Mouse (Mus musculus): Measurements from ENCODE around the gene Nvl. TPM values are rescaled to one million over a fixed set of nuclear protein-coding genes. Genes with fewer than 3 reads are reported as not detected.
A peak's percentile ranks its signal among the peaks of the same experiment; 100 is the strongest.

Nvl gene
- 10 to 100 TPM; 15.8 to 18.8 TPM for total RNA-seq (2021)
- long read RNA-seq, experiment 1, partial matches to known transcripts = 1 of 4 reads
- long read RNA-seq, experiment 1, other reads (novel, unspliced or antisense) = 2 of 4 reads
- long read RNA-seq, experiment 2, full-length matches to known transcripts = 5 of 9 reads
- long read RNA-seq, experiment 2, partial matches to known transcripts = 1 of 9 reads
- long read RNA-seq, experiment 2, other reads (novel, unspliced or antisense) = 3 of 9 reads

DNA sequence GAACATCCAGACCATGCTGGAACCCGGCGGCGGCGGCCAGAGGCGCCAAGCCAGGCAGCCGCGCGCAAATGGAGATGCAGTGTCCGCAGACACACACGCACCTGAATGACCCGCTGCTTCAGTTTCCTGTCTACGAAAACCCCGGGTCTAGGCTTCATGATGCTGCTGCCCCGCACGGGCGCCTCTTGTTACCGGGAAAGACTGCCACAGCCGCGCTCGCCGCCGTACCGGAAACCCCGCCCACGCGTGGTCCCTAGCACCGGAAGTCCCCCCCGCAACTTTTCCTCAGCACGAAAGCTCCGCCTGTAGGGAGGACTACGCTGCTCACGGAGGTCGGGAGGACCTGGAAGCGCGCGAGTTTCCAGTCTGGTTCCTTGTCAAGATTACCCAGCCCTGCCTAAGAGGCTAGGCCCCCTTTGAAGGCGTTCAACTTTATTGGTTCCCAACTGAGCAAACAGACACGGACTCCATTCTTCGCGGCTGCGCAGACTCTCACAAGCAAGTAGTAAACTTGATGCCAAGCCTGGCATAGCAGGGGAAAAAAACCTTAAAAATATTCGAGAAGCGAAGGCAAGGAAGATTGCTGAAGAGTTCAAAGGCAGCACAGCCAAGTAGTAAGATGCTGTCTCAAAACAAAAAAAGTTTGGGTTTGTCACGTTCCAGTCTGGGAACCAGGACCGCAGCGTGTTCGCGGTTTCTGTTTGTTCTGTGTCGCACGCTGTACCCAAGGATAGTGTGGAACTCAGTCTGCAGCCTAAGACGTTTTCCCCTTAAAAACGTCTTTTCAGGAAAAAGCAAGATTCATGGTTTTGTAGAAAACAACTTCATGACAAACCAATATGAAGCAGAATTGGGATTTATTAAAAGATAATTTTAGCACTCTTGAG lies at the start of gene Nvl, which contains the start of gene Cnih4:
Gene Nvl (minus strand): TSS at position 255 of the 887 bp plus-strand sequence.
Gene Cnih4 (plus strand): TSS at position 744 of the 887 bp plus-strand sequence.
- peak; percentile 94 for DNase-seq

DNA sequence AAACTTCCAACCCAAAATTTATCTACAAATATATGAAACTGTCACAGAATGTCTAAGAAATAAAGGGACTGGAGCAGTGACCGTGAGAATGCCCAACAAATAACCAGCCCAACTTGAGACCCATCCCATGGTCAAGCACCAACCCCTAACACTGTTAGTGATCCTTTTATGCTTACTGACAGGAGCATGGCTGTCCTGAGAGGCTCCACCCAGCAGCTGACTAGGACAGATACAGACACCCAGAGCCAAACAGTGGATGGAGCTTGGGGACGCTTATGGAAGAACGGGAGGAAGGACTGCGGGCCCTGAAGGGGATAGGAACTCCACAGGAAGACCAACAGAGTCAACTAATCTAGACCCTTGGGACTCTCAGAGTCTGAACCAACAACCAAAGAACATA lies 44.9 kb upstream of the Nvl start:
- no peak for DNase-seq

DNA sequence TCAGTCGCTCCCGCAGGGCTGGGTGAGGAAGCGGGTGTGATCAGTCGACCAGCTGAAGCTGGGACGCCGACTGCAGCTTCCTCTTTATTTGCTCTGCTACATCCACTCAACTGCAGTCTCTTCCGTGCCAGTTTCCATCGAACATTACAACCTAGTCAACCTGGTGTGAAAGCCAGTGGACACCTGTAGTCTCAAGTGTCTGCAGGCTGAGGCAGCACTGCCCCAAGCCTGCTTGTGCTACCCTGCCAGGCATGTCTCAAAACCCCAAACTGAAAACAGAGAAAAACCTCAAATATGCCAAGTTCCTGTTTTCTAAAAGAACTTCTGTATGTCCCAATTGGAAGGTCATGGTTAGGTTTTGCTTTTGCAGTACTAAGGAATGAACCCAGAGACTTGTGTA lies 26.2 kb upstream of the Nvl start:
- DNase-seq = no peak

DNA sequence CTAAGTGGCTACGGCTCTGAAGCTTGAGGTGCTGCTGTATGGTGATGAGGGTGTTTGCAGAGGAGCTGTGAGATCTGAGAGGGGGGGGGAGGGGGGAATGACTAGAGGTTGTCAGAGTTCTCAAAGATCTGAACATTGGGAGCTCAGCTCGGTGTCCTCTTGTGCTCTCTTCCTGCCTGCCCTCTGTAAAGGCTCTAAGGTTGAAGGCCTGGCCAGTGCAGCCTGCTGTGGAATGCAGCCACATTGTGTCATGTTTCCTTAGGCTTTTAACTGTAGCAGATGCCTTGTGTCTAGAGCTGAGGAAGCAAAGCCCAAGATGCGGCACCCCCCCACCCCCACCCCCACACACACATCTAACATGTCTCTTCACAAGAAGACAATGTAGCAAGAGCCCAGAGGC lies 24.4 kb upstream of the Nvl start:
- DNase-seq = no peak

DNA sequence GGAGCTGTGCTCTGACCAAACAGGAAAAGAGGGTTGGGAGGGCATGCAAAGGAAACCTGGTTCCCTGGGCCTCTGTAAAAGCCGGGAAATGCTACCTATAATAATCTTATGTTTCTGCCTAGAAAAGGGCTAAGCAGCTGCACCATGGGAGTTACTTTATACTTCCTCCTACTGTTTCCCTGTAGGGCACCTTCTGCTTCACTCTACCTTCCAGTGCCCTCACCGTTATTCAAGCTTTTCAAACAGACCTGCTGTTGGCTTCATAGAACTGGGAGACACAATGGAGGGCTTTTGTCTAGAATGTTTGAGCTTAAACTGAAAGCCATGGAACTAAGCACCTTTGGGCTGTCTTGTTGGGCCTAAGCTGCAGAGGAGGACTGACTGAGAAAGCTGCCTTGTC lies 23.8 kb upstream of the Nvl start:
- no peak for DNase-seq

DNA sequence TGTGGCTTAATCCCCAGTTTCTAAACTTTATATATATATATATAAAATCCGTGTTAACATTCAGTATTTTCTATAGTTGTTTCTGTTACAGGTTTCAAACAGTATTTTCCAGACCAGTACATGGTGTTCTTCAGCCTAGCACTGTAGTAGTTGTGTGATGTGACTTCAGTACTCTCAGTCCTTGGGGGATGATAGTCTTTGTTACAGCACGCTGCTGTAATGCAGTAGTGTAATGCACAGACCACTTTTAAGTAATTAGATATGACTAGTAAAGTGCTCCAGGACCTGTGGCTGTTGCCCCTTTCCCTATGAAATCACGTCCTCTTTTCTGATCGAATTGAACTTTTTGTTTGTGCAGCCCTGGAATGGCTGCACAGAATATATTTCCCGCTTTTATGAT lies 7.5 kb upstream of the Nvl start:
- DNase-seq = no peak

DNA sequence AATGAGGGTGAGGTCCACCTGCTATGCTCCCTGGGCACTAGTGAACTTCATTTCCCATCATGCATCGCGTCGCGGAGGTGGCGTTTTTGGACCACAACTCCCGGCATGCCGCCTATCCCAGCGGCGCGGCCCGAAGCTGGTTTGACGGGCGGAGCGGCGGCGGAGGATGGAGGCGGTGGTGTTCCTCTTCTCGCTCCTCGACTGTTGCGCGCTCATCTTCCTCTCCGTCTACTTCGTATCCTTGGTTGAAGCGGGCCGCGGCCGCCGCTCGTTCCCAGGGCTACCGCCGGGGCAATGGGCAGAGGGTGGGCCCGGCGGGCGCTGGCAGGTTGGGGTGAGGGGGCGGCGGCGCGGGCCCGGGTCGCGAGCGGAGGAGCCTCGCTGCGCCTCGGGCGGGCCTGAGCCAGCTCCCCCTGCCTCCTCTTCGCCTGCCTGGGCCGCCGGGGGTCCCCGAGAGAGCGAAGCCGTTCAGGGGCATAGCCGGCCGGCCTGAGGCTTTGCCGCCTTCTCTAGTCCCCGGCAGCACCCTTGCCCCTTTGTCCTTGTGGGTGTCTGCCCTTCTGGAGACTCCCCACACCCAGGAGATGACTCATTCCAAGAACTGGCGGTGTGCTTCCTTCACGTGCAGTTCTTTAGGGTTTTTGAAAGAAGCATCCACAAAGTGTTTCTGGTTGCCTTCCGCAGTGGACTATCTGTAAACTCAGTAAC lies 7.0 kb upstream of the Nvl start:
- peak; percentile 93 to 94 for DNase-seq

DNA sequence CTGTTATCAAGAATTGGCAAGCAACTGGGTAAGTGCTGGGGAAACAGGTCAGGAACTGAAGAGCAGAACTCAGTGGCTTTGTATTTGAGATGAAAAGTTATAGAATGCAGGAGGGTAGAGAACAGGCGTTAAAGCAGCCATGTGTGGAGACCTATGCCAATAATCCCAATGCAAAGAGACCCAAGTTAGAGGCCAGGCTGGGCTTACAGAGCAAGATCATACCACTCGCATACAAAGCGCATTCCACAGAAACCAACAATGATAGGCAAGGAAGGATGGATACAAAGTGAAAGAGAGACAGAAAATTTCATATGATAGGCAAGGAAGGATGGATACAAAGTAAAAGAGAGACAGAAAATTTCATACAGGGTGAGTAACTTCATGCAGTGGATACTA lies 6.4 kb upstream of the Nvl start:
- DNase-seq = no peak

DNA sequence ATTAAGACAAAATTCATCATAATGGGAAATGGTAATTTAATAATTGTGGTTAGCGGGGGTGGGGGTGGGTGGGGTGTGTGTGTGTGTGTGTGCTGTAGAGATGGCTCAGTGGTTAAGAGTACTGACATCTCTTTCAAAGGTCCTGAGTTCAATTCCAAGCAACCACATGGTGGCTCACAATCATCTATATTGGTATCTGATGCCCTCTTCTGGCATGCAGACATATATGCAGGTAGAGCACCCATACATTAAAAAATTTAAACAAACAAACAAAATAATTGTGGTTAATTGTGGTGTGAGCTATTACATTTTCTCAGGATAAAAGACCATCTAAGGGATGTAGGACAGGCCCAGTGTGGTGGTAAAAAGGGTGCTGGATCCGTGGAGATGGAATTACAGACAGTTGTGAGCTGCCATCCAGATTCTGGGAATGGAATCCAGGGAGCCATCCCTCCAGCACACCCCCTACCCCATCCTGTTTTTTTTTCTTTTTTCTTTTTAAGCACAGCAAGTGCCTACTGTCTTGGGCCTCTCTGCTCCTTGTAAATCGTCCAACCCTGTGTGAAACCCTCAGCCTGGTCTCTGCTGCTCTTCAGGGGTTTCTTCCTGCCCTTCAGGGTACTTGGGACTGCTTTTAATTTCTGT lies 5.5 kb upstream of the Nvl start:
- no peak for DNase-seq

DNA sequence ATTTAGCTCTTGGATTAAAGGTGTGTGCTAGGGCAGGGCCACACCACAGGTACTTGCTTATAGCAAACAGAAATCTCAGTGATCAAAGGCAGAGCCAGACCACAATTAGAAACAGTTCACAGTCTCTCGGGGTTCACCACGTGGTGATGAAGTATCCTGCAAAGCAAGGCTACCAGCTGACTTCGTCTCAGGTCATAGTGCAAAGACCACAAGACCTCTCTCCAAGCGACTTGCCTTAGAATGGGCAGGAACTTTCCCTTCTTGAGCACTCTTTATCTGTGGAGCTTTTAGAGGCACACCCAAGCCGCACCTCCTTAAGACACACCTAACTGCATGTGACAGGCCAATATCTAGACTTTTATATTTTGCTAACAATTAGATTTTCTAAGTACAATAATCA lies 4.5 kb upstream of the Nvl start:
- no peak for DNase-seq

DNA sequence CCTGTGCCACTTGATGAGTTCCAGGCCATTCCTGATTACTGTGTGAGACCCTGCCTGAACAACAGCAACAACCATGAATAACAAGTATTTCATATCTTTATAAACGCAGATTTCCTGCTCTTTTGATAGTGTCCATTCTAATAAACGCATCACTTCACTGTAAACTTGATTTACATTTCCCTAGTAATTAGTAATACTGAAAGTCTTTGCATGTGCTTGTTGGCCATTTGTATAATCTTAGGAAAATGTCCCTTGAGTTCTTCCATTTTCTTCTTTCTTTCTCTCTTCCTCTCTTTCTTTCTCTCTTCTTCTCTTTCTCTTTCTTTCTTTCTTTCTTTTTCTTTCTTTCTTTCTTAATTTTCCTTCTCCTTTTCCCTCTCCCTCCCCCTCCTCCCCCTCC lies 2.2 kb upstream of the Nvl start:
- no peak for DNase-seq

DNA sequence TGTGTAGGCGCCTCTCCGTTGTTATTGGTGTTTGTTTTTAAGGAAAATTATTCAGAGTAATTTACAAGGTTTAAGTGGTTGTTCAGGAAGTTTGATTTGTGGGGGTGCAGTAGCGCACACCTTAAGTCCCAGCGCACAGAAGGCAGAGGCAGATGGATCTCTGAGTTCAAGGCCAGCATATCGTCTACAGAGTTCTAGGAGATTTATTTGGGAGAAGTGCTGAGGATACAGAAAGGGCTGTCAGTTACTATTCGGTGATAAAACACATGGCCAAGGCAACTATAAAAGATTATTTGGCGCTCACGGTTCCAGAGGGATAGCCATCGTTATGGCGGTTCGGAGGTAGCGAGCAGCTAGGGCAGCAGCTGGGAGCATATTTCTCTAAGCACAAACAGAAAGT lies 962 bp upstream of the Nvl start:
- DNase-seq = no peak

DNA sequence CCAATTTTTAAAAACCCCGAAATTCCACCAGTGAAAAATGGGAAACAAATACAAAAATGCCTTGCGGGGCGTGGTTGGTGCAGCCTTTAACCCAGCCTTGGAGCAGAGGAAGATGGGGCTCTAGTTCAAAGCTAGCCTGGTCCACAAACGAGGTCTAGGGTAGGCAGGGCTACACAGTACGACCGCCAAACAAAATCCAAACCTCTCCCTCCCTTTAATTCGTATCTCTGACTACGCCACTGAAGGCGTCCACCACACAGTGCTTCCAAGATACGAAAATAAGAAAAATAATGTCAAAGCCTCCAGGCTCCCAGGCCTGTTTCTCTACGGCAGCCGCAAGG lies 425 bp downstream of the Nvl start:
- no peak for DNase-seq

DNA sequence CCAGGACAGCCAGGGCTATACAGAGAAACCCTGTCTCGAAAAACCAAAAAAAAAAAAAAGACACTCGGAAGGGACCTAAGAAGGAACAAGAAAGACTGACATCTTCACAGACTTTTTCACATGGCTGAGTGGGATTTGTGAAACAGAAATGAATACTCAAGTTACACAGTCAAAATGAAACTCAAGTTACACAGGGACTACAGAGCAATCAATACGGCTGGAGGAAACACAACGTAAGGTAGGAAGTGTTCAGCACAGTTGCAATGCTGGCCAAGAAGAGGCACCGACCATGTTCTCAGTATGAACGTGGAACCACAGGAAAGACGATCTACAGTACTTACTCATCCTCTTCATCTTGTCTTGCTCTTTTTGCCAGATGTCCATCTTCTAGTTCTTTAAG lies 5.3 kb downstream of the Nvl start:
- DNase-seq = no peak

DNA sequence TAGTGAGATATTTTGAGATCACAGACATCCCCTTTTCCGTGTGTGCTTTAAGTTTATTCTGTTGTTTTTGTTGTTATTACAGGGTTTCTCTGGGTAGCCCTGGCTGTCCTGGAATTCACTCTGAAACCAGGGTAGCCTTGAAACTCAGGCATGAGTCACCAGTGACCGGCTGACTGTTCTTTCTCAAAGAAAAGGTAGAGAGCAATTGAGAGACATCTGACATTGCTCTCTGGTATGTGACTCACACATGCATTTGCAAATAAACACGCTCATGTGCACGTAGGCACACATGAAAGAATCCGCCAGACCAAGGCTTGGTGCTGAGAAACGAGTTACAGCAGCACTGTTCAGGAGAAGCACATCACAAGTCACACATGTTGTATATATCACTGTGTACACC lies 12.1 kb downstream of the Nvl start:
- DNase-seq = peak; percentile 78 to 83

DNA sequence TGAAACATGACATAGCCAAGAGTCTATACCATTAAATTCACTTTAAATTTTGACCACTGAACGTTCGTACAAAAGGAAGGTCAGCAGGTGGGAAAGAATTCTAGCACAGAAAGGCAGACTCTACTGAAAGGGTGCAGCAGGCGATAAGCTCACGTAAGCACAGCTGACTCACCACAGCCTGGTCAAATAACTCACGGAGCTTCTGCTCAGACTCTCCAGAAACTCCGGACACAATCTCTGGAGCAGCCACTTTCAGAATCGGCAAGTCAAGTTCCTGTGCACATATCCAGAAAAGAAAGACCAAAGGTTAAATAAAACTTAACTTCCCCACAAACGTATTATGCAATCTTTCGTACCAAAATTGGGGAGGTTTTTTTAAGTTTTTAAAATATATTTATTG lies 17.2 kb downstream of the Nvl start:
- peak; percentile 42 to 56 for DNase-seq

DNA sequence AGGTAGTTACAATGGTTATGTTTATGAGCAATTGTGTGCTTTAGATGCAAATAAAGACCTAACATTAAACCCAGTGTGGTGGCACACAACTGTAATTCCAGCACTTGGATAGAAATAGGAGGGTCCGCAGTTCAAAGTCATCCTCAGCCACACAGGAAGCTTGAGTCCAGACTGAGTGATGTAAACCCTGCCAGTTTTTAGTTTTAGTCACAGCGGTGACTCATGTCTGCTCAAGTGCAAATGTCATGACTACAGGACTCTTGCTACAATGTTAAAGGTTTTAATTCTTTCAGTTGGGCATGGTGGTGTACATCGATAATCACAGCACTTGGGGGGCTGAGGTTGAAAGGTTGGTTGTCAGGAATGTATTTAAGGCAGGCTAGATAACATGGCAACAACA lies 18.1 kb downstream of the Nvl start:
- peak; percentile 25 to 39 for DNase-seq

DNA sequence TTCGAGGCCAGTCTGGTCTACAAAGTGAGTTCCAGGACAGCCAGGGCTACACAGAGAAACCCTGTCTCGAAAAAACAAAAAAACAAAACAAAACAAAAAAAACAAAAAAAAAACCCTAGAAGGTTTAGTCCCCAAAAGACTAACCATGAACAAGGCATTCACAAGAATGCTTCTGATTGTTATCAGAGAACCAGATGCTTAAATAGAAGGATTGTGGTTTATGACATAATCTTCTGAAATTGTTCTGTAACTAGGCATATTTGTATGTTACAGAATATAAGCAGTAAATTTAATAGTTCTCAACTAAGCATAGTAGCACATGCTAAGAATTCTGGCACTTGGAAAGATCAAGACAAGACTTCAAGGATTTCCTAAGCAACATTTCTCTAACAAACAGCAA lies 19.9 kb downstream of the Nvl start:
- no peak for DNase-seq

DNA sequence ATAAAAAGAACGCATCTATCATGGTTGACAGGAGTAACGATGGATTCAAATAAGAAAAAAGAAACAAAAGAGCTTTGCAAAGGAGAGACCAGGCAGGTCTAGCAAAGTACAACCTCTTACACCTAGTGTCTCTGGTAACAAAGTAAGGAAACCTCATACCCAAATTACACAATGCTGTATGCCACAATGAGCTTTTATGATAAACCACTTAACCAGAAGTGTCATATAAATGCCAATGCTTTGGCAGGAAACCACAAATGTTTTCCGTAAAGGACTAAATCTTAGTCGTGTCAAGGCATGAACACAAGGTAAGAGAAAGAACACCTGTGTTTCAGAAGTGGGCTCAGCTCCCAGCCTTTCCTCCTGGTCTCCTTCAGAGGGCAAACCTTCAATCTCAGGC lies 26.9 kb downstream of the Nvl start:
- no peak for DNase-seq

DNA sequence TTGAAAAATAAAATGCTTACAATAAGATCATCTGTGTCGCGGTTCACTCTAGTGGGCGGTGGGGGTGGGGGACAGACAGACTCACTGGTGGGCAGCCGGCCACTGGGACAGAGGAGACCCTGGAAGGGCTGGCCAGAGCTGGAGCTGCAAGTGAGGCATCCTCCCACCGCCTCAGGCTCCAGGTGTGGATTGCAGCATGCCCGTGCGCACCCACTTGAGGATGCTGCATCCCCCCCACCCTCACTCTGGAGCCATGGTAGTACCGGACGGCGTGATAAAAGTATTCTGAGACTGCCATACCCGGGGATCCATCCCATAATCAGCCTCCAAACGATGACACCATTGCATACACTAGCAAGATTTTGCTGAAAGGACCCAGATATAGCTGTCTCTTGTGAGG lies 54.0 kb downstream of the Nvl start:
- no peak for DNase-seq

DNA sequence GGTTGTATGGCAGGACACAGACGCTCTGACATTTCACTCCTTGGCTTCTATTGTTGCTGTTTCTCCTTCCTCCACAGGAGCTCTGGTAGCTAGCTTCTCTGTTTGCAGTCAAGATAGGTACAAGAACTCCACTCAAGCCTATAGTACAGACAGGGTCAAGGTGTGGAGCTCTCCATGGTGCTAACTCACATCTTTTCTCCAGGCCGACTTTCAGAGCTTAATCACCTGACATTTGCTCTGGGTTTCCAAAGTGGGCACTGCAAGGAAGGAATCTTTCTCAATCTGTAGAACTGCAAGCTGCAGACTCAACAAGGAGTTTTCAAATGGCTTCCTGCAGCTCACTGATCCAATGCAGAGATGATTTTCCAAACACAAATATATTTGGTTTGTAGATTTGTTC lies 60.0 kb downstream of the Nvl start:
- DNase-seq = no peak

DNA sequence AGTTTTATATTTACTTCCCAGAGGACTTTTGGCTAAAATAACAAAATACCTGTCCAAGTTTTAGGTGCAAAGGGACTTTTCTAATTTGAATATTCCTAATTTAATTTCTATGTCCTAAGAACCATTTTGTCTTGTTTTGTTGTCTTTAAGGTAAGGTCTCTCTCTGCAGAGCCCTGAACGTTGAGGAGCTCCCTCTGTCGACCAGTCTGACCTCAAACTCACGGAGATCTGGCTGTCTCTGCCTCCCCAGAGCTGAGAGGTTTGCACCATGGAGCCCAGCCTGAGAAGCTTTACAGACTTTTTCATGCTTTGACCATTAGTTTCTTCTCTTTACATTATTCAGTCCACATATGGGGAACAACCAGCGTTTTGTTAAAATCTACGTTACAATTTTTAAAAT lies 70.9 kb downstream of the Nvl start:
- peak in 1 of 2 experiments; percentile 18 for DNase-seq

DNA sequence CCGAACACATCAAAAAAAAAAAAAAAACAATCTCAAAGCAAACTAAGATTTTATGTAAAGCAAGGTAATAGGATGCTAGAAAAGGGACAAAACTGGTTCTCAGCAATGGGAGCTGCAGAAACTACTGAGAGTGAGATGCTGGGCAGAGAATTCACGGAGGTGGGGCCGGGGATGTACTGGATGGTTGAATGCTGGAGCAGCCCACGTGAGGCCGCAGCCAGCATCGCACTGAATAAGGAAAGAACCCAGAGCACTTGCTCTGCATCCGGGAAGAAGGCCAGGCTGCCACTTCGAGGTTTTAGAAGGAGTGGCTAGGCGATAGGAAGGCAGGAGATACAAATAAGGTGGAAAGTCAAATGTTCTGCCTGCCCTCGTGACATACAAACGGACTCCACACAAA lies 74.3 kb downstream of the Nvl start:
- no peak for DNase-seq

All from adrenal gland, postnatal 36 days (tissue).